Mouse (Mus musculus) layer of hippocampus, postnatal 25 days (tissue): Measurements from ENCODE around the gene Pclaf. TPM values are rescaled to one million over a fixed set of nuclear protein-coding genes. Genes with fewer than 3 reads are reported as not detected.

ENCODE experiments used
- total RNA-seq, 2 experiments: library from RNA; stranded (reverse); gene quantifications; 2 replicates each; pipeline ENCODE4 v1.2.3; 2021

Gene Pclaf
- total RNA-seq, 2 experiments from 2014 or later: 1.2 to 1.4 TPM

Other genes starting within 250 kb of the Pclaf start
- gene Oaz2, start 222.2 kb upstream of the Pclaf start, total RNA-seq: 100 to 1,000 TPM; 199 to 217 TPM
- gene Zfp609, start 62.7 kb upstream of the Pclaf start, total RNA-seq: 10 to 100 TPM; 42.9 to 54.3 TPM
- gene Trip4, start 18.6 kb downstream of the Pclaf start, total RNA-seq: 10 to 100 TPM; 36.3 to 38.3 TPM
- gene Csnk1g1, start 18.7 kb downstream of the Pclaf start, total RNA-seq: 10 to 100 TPM; 34.2 to 46.4 TPM
- gene Ppib, start 170.0 kb downstream of the Pclaf start, total RNA-seq: 100 to 1,000 TPM; 229 to 238 TPM
- gene Snx22, start 179.5 kb downstream of the Pclaf start, total RNA-seq: 1 to 10 TPM; 4.9 to 6.3 TPM
- 10 to 100 TPM; 73.8 to 87.8 TPM for gene Snx1, start 236.3 kb downstream of the Pclaf start, total RNA-seq
- gene Ciao2a, start 236.4 kb downstream of the Pclaf start, total RNA-seq: 10 to 100 TPM; 23.6 to 29.3 TPM